Mouse (Mus musculus): ENCODE data around the gene Ugt1a7c.

- no peak for TF ChIP-seq POLR2A (IDR thresholded peaks at IDR 0.05; ENCODE audit: control insufficient read depth in 1 of 2, insufficient read depth in 1 of 2, low read depth in 1 of 2, low read length in 2 of 2, poor library complexity in 1 of 2)
- TF ChIP-seq USF1 (IDR thresholded peaks at IDR 0.05; ENCODE audit: low read depth, low read length): no peak
Measured at GRCm38 (mm10) chr1:88248658-88249057, 153.8 kb downstream of the Ugt1a7c start.
